Mouse (Mus musculus) central nervous system, embryonic 14 days (tissue): ENCODE measurements around the gene Vmn2r46. TPM values are rescaled to one million over a fixed set of nuclear protein-coding genes. Genes with fewer than 3 reads are reported as not detected.

Experiments
- polyA plus RNA-seq: library from polyadenylated mRNA; depleted of rRNA; stranded (reverse); fragments of >200 nt; gene quantifications from 2 replicates; pipeline ENCODE4 v1.2.3, GENCODE M21; 2012; rRNA removed

The Vmn2r46 gene
- polyA plus RNA-seq = not detected in 2 replicates

DNA sequence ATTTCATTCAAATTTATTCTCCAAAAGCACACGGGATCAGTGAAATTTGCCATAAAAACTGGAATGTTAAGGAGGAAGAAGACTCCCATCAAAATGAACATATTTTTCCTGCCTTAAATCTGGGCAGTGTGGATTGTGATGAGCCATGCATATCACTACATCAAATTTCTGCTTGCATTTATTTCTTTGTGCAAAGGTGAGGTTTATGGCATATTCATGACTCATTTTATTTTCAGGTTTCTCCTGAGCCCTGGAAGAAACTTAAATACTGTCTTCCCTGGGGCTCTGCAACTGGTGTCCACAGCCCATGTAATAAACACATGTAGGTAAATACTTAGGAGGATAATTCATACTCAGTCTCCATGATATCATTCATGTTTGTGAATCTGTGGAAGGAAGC lies at the start of gene Vmn2r46:
TSS of gene Vmn2r46 (minus strand) at position 101 of the 400 bp plus-strand sequence.

Other genes with a start within 250 kb of the Vmn2r46 start
- not detected in 2 replicates for gene Vmn2r47, start 70.8 kb upstream of the Vmn2r46 start, polyA plus RNA-seq
- not detected in 2 replicates for gene Vmn2r48, start 183.0 kb upstream of the Vmn2r46 start, polyA plus RNA-seq
- not detected in 2 replicates for gene Vmn2r49, start 221.7 kb upstream of the Vmn2r46 start, polyA plus RNA-seq